Mouse (Mus musculus): ENCODE results near the gene Gpr87.

Gpr87 gene

DNA sequence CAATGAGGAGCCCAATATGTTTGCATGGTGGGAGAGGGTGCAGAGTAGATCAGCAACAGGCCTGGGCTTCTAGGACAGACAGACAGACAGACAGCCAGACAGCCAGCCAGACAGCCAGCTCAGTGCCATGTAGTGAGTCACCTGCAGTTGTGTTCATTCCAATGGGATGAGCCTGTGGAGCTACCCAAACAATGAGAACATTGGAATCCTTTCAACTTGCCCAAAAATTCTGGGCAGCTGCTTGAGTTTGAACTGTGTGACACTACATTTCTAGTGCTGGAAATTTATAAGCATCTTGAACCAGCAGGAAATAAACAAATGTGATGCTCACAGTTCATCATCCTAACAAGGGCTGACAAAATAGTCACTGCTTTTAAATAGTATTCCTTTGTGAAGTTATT lies 55.3 kb downstream of the Gpr87 start:
- no peak for DNase-seq (ENCODE audit: low spot score)

DNA sequence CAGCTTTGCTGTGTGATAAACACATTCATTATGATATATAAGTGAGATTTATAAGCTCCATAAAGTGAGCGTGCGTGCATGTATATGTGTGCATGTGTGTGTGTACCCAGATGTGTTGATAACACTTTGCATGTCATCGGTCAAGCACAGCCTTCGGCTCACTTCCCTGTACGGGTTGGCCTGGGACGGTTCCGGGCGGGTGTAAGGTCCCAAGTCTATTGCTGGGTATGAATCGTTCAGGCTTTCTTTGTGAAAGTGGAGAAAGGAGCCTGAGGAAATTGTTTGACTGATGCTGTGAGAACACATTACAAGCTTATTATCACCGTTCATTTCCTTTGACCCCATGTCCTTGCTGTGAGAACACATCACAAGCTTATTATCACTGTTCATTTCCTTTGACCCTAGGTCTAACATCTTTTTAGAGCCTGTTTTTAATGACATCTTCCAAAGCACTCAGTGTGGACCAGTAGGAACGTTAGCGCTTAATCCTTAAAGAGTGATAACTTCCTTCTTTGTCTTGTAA lies 55.9 kb downstream of the Gpr87 start:
- no peak for DNase-seq (ENCODE audit: low spot score)

DNA sequence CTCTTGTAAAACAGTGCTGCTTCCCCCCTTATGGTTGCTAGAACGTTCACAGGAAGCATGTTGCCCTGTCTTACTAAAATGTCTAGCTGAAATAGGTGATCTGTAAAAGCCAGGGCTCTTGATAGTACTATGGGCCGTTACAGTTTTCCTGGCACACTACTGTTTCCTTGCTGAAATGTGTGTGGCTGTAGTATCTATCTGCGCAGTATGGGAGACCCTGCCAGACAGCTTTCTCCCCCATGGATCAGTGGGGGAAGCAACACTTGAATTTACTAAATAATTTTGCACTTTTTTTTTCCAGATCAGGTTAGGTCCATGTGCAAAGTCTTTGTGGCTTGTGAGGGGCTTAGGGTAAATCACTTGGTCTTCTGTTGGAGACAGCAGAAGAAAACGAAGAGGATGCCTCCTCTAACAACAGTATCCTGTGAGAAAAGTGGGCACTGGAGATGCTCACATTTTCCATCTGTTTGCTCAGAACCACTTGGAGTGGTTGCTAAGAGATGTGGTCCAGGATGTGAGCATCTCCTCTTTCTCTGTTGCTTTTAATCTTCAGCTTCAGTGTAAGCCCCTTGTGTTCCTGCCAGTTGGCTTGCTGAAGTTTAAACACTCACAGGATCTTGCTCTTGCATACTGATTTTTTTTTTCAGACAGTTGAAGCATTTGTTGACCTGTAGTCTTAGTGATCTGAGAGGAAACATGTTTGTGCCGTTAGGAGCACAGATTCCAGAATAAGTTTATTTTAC lies 58.8 kb downstream of the Gpr87 start:
- no peak for DNase-seq (ENCODE audit: low spot score)

DNA sequence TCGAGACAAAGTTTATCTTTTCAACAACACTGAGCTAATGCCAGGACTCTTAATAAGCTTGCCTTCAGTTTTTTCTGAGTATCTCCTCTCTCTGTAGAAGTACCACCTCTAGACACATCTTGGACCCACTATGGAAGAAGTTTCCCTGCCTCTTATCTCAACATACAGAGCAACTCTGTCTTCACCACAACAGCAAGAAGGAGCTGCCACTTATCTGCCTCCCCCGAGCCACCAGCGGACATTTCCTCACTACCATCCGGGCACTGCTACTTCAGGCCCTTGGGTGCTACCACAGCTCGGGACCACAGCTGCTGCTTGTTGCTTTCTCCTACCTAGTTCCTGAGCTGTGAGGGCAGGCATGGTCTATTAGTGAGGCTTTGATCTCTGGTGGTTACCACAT lies 61.7 kb downstream of the Gpr87 start:
- DNase-seq (ENCODE audit: low spot score), result no peak

DNA sequence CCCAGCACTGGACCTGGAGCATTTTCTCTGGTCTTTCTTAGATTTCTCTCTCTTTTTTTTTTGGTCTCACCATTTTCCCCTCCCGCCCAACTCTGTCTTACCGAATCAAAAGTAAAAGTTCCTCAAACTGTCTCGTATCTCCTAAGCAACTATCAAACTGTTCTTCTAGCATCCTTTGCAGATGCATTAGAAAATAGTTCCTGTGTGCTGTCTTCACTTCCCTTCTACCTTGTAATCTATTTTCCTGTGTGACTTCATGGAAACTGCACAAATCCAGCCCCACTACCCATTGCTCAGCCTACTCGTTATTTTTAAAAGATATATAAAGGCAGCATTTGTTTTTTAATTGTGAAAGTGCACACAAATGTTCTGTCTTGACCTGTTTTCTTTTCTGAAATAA lies 62.9 kb downstream of the Gpr87 start:
- DNase-seq (ENCODE audit: low spot score), result no peak

DNA sequence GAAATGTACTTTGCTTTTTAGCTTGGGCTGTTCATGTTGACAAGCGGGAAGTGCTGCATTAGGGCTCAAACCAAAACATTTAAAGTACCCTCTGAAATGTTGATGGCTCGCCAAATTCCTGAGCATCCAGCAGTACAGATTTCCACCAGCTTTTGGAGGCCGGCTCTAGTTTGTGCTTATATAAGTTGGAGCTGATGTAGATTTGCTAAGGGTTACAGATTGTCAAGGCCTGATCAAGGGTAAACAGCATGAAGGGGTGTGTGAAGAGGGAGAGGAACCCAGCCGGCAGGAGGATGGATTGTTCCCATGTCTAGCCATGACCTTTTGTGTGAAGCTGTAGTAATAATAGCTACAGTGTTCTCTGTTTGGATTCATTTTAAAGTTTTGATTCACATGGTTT lies 63.8 kb downstream of the Gpr87 start:
- DNase-seq (ENCODE audit: low spot score), result no peak

DNA sequence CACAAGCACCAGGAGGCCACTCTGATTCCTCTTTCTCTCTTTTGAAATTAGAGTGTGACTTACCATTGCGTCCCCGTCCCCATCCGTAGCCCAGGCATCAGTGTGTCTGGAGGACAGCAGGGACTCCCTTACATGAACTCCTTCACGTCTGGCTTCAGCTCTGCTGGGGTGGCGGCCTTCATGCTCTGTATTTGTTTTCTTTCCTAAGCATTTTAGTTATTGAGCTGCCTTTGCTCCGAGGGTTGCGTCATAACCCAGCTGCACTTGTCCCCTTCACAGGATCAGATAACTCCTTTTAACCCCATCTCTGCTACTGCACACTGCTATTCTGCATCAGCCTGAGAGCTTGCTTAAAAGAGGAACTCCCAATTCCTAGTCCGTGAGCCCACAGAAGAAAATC lies 64.5 kb downstream of the Gpr87 start:
- DNase-seq (ENCODE audit: low spot score), result no peak

DNA sequence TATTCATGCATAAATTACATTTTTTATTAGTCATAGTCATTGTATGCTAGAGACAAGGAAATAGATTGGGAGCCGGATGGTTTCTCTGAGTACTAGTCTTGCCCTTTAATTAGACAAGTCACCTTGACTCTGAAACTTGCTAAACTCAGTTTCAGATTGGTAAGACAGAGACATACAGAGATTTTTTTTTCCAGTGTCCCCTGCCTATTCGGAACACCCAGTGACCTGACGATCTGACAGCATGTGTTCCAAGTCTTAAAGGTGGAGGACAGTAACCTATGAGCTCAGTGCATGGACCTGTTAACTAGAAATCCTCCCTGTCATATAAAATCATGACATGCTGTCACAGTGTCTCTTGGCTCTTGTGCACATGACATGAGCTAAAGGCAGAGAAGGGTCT lies 65.4 kb downstream of the Gpr87 start:
- no peak for DNase-seq (ENCODE audit: low spot score)
